Mouse (Mus musculus): ENCODE results near the gene Onecut1. TPM values are rescaled to one million over a fixed set of nuclear protein-coding genes. Genes with fewer than 3 reads are reported as not detected.
A peak's percentile ranks its signal among the peaks of the same experiment; 100 is the strongest.

Gene Onecut1
- total and polyA plus RNA-seq, 3 experiments, result not detected

DNA sequence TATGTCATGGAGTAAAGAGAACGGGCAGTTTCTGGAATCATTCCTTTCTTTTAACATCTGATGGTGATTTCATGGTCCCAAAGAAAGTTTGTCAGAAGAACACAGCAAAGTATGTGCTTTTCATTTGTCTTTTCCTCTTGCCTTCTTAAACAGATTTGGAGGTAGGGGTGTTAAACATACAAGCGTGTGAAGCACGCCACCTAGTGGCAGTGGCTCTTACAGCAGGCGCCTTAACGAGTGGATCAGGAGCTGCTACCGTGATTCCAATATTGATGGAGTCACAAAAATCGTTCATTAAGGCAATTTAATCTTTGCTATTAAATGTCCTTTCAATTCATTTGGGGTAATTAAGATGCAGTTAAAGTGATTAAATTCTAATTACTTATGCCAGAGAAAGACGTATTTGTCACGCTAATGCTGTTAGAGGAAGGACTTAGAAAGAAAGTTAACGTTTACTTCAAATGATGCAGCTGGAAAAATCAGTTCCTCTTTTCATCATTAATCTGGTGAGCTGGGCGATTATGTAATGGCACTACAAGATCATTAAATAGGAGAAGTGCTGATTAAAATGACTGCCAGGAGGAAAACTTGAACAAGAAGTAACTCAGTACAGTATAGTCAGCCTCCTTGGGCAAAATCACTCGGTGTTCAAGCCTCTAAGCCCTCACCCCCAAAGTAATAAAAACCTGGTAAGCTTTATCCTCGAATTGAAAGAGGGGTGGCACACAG is 9.4 kb downstream of the Onecut1 start (continued):
- no peak for TF ChIP-seq E2F4 (IDR thresholded peaks at IDR 0.05; ENCODE audit: borderline replicate concordance, low read depth, low read length)
- TF ChIP-seq NELFE (IDR thresholded peaks at IDR 0.05; ENCODE audit: low read depth, low read length), result no peak
- peak; percentile 72 for TF ChIP-seq ZC3H11A (IDR thresholded peaks at IDR 0.05; ENCODE audit: low read depth, low read length)
- 0 out of 2 replicates have a peak, but pooled peaks have one; percentile 14 for TF ChIP-seq ETS1 (IDR thresholded peaks at IDR 0.05; ENCODE audit: low read depth, low read length)
- TF ChIP-seq ZMIZ1 (IDR thresholded peaks at IDR 0.05; ENCODE audit: low read depth, low read length), result no peak
- TF ChIP-seq HCFC1 (IDR thresholded peaks at IDR 0.05; ENCODE audit: low read depth, low read length), result no peak
- TF ChIP-seq POLR2A (IDR thresholded peaks at IDR 0.05; ENCODE audit: control insufficient read depth in 1 of 2, insufficient read depth in 1 of 2, low read depth in 1 of 2, low read length in 2 of 2, poor library complexity in 1 of 2), result no peak
- TF ChIP-seq USF1 (IDR thresholded peaks at IDR 0.05; ENCODE audit: low read depth, low read length), result no peak
- TF ChIP-seq EP300 (IDR thresholded peaks at IDR 0.05; ENCODE audit: low read depth in 1 of 2, low read length in 2 of 2), result no peak
- no peak for TF ChIP-seq TCF12 (IDR thresholded peaks at IDR 0.05; ENCODE audit: low read depth, low read length)
- TF ChIP-seq SMC3 (IDR thresholded peaks at IDR 0.05; ENCODE audit: low read depth, low read length), result peak; percentile 86
- TF ChIP-seq MXI1 (IDR thresholded peaks at IDR 0.05; ENCODE audit: low read depth, low read length), result no peak
- TF ChIP-seq CTCF (IDR thresholded peaks at IDR 0.05 in 2 of 3, conservative IDR thresholded peaks at IDR 0.05 in 1 of 3; ENCODE audit: control insufficient read depth in 1 of 3, insufficient read depth in 1 of 3, low read depth in 2 of 3, low read length in 3 of 3, poor library complexity in 1 of 3, severe bottlenecking in 1 of 3), result peak; percentile 87 to 88 (median 87)
- TF ChIP-seq CHD2 (IDR thresholded peaks at IDR 0.05; ENCODE audit: low read length), result no peak
- TF ChIP-seq USF2 (IDR thresholded peaks at IDR 0.05; ENCODE audit: borderline replicate concordance in 1 of 2, insufficient read depth in 1 of 2, low read depth in 1 of 2, low read length in 2 of 2), result no peak
- no peak for TF ChIP-seq GATA1 (IDR thresholded peaks at IDR 0.05; ENCODE audit: low read depth, low read length)
- TF ChIP-seq CHD1 (IDR thresholded peaks at IDR 0.05; ENCODE audit: low read depth, low read length), result no peak
- no peak for TF ChIP-seq POLR2AphosphoS2 (IDR thresholded peaks at IDR 0.05; ENCODE audit: low read length)
- no peak for TF ChIP-seq KAT2A (conservative IDR thresholded peaks at IDR 0.05; ENCODE audit: low read depth, low read length)
- no peak for TF ChIP-seq TBP (IDR thresholded peaks at IDR 0.05; ENCODE audit: low read depth, low read length)
- peak; percentile 90 for TF ChIP-seq RAD21 (IDR thresholded peaks at IDR 0.05; ENCODE audit: low read depth, low read length)
- no peak for TF ChIP-seq MYC (IDR thresholded peaks at IDR 0.05; ENCODE audit: low read depth, low read length)
- TF ChIP-seq ELF1 (IDR thresholded peaks at IDR 0.05; ENCODE audit: low read depth, low read length), result no peak
- no peak for TF ChIP-seq MAX (IDR thresholded peaks at IDR 0.05; ENCODE audit: low read length)

DNA sequence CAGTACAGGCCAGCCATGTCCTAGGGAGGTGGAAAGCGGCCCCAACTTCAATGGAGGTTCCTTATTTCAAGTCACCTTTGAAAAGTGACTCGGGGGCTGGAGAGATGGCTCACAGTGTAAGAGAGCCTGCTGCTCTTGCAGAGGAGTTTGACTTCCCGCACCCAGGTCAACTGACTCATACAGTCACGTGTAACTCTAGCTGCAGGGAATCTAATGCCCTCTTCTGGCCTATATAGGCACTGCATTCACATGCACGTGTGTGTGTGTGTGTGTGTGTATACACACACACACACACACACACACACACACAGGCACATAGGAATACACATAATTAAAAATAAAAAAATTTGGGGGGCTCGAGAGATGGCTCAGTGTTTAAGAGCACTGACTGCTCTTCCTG is 14.6 kb downstream of the Onecut1 start:
- Histone ChIP-seq H3K4me1 (ENCODE audit: control insufficient read depth in 1 of 2, insufficient read depth in 2 of 2, low read length in 2 of 2) (no peaks in the 10 kb centered on the region), H3K79me2 (ENCODE audit: control insufficient read depth, insufficient read depth, low read length, poor library complexity) (no peaks in the 10 kb centered on the region), H3K9me3 (replicated peaks; ENCODE audit: insufficient read depth, low read length) (no peaks in the 10 kb centered on the region), H3K9ac (ENCODE audit: control insufficient read depth, low read depth, low read length, poor library complexity, severe bottlenecking) (no peak overlapping the region), H3K36me3 (ENCODE audit: control insufficient read depth in 1 of 2, insufficient read depth in 2 of 2, low read length in 2 of 2) (no peaks in the 10 kb centered on the region), H3K27ac (ENCODE audit: control insufficient read depth, low read depth, low read length) (no peak overlapping the region), H3K27me3 (ENCODE audit: control insufficient read depth in 1 of 2, insufficient read depth in 2 of 2, low read length in 2 of 2) (no peaks in the 10 kb centered on the region; a peak in 1 of 4 replicates), H3K4me3 (ENCODE audit: control insufficient read depth in 1 of 2, insufficient read depth in 1 of 2, low read depth in 2 of 2, low read length in 2 of 2) (no peak overlapping the region)
- peak; percentile 11 for DNase-seq (ENCODE audit: low read depth, low spot score)
- TF ChIP-seq USF2 (IDR thresholded peaks at IDR 0.05; ENCODE audit: borderline replicate concordance in 1 of 2, insufficient read depth in 1 of 2, low read depth in 1 of 2, low read length in 2 of 2), result no peak
- no peak for TF ChIP-seq RCOR1 (IDR thresholded peaks at IDR 0.05; ENCODE audit: low read depth, low read length)
- TF ChIP-seq SIN3A (IDR thresholded peaks at IDR 0.05; ENCODE audit: low read length), result no peak
- no peak for TF ChIP-seq ZKSCAN1 (IDR thresholded peaks at IDR 0.05; ENCODE audit: low read depth, low read length)
- no peak for TF ChIP-seq TAL1 (IDR thresholded peaks at IDR 0.05; ENCODE audit: low read length)
- no peak for TF ChIP-seq KAT2A (conservative IDR thresholded peaks at IDR 0.05; ENCODE audit: low read depth, low read length)
- peak in 1 of 3 experiments; percentile 7; a peak in 1 of 6 replicates for TF ChIP-seq CTCF (IDR thresholded peaks at IDR 0.05 in 2 of 3, conservative IDR thresholded peaks at IDR 0.05 in 1 of 3; ENCODE audit: control insufficient read depth in 1 of 3, insufficient read depth in 1 of 3, low read depth in 2 of 3, low read length in 3 of 3, poor library complexity in 1 of 3, severe bottlenecking in 1 of 3)
- no peak for TF ChIP-seq HCFC1 (IDR thresholded peaks at IDR 0.05; ENCODE audit: low read depth, low read length)
- TF ChIP-seq MAX (IDR thresholded peaks at IDR 0.05; ENCODE audit: low read length), result no peak

Measured in MEL (cell line).